Mouse (Mus musculus): ENCODE data around the gene Stx8. TPM values are rescaled to one million over a fixed set of nuclear protein-coding genes. Genes with fewer than 3 reads are reported as not detected.
A peak's percentile ranks its signal among the peaks of the same experiment; 100 is the strongest.

Gene Stx8
- 15.9 TPM for polyA plus RNA-seq (2012; fragmentation: generic; extraction: Trizol)
- long read RNA-seq, experiment 1, full-length matches to known transcripts: 36 of 50 reads
- long read RNA-seq, experiment 1, partial matches to known transcripts: 9 of 50 reads
- long read RNA-seq, experiment 1, other reads (novel, unspliced or antisense): 5 of 50 reads
- long read RNA-seq, experiment 2, full-length matches to known transcripts: 17 of 19 reads
- long read RNA-seq, experiment 2, partial matches to known transcripts: 1 of 19 reads
- long read RNA-seq, experiment 2, other reads (novel, unspliced or antisense): 1 of 19 reads

DNA sequence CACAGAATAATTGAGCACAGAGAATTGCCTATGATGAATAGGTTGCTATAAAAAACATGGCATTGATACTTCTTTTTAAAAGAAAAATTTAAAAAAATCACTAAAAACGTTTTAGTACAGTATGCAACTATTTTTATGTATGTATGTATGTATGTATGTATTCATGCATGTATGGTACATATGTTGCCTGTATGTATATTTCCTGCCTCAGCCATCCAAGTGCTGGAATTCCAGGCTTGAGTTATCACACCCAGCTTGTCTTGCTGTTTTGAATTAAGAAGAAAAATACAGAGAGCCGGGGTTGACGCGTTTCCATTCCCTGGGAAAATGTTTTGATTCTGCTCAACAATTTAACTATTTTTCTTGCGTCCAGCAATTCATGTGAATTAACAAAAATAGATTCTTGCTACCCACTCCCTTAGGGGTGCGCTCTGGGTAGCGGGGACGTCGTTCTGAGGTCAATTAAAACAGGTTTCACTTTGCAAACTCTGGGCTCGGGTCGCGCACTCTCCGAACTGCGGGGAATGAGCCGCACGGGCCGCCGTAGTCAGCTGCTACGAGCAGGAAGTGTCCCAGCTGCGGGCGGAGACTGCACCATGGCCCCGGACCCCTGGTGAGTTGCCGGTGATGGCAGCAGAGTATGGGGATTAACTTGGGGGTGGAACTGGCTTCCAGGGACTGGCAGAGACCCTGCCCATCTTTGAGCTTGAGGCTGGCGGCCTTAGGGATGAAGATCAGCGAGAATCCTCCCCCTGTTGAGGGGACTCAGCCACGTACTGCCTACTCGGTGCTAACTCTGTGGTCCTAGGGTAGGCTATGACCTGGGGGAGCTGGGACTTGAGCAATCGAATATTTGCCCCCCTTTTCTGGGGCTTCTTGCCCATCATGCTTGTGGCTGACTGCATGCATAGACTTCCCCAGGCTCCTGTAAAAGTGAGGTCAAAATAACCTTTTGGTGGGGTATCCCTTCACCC is at the start of gene Stx8:
TSS of gene Stx8 (plus strand) at position 289 of the 974 bp plus-strand sequence.
- H3K79me3 ChIP-seq (ENCODE audit: low read depth): no peaks in the 10 kb centered on the region
- H3ac ChIP-seq (ENCODE audit: control insufficient read depth, insufficient read length, low read depth): peak within 1 kb of the TSS; percentile 70
- H3K79me2 ChIP-seq (ENCODE audit: control insufficient read depth, insufficient read depth): peaks cover 17% of the 10 kb centered on the region
- no peaks in the 10 kb centered on the region for H3K36me3 ChIP-seq (ENCODE audit: control insufficient read depth, insufficient read depth)
- H3K4me3 ChIP-seq (ENCODE audit: insufficient read depth, poor library complexity, severe bottlenecking): peak within 1 kb of the TSS; percentile 94
- H3K27me3 ChIP-seq (ENCODE audit: control insufficient read depth, insufficient read depth, insufficient read length): no peaks in the 10 kb centered on the region
- peak; percentile 17 for TF ChIP-seq MYOD1 (IDR thresholded peaks at IDR 0.05; ENCODE audit: control insufficient read depth, insufficient read length, low read depth)
- peak; percentile 35 for TF ChIP-seq USF1 (IDR thresholded peaks at IDR 0.05; ENCODE audit: low read depth)
- TF ChIP-seq CEBPB (IDR thresholded peaks at IDR 0.05; ENCODE audit: low read depth): no peak
- no peak for TF ChIP-seq FOSL1 (IDR thresholded peaks at IDR 0.05; ENCODE audit: insufficient read depth, low read length, poor library complexity, severe bottlenecking)
- TF ChIP-seq CTCF (IDR thresholded peaks at IDR 0.05; ENCODE audit: control insufficient read depth, insufficient read depth, insufficient read length): no peak

DNA sequence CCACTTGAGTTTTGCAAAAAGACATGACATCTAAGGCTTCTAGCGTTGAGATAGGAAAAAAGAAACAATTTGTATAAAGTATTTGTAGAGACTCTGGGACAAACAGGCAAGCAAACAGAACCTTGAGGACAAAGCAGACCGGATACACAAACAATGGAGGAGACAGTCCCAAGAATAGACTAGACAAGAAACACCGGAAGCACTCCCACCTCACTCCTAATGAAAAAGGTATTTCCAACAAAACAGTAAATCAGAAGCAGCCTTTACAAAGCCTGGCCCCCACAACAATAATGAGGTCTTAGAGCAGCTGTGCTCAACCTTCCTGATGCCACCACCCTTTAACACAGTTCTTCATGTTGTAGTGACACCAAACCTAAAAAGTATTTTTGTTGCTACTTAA is 48.9 kb upstream of the Stx8 start:
- H3K79me2 ChIP-seq (ENCODE audit: control insufficient read depth, insufficient read depth): peaks cover 9% of the 10 kb centered on the region
- H3K4me3 ChIP-seq (ENCODE audit: insufficient read depth, poor library complexity, severe bottlenecking): no peak overlapping the region

DNA sequence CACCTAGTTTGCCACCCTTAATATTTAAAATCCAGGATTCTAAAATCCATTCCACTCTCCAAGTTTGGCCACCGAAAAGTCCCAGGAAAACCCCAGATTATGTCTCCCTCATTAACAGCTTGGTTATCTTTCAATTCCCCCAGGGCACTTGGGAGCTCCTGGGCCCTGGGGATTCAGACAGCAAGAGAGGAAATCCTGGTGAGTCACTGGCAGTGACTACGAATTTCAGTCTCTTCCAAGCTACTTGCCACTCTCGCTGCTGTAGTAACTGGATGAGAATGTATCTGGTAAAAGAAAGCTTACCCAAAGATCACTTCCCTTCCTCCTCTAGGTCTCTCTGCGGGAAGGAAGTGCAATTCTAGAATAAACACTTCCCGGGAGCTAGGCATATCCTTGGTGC is 46.4 kb upstream of the Stx8 start:
- H3ac ChIP-seq (ENCODE audit: control insufficient read depth, insufficient read length, low read depth): no peak overlapping the region
- no peak overlapping the region for H3K4me3 ChIP-seq (ENCODE audit: insufficient read depth, poor library complexity, severe bottlenecking)
- no peaks in the 10 kb centered on the region for H3K27me3 ChIP-seq (ENCODE audit: control insufficient read depth, insufficient read depth, insufficient read length)
- no peaks in the 10 kb centered on the region for H3K36me3 ChIP-seq (ENCODE audit: control insufficient read depth, insufficient read depth)
- peaks cover 9% of the 10 kb centered on the region for H3K79me2 ChIP-seq (ENCODE audit: control insufficient read depth, insufficient read depth)
- peak; percentile 72 for TF ChIP-seq FOSL1 (IDR thresholded peaks at IDR 0.05; ENCODE audit: insufficient read depth, low read length, poor library complexity, severe bottlenecking)
- TF ChIP-seq USF1 (IDR thresholded peaks at IDR 0.05; ENCODE audit: low read depth): no peak
- TF ChIP-seq CEBPB (IDR thresholded peaks at IDR 0.05; ENCODE audit: low read depth): no peak
- peak; percentile 34 for TF ChIP-seq MYOD1 (IDR thresholded peaks at IDR 0.05; ENCODE audit: control insufficient read depth, insufficient read length, low read depth)
- no peaks in the 10 kb centered on the region for H3K79me3 ChIP-seq (ENCODE audit: low read depth)

More for the DNA sequence above, 48.9 kb upstream of the Stx8 start:
- Histone ChIP-seq H3ac (ENCODE audit: control insufficient read depth, insufficient read length, low read depth) (no peak overlapping the region), H3K27me3 (ENCODE audit: control insufficient read depth, insufficient read depth, insufficient read length) (no peaks in the 10 kb centered on the region), H3K36me3 (ENCODE audit: control insufficient read depth, insufficient read depth) (no peaks in the 10 kb centered on the region), H3K79me3 (ENCODE audit: low read depth) (no peaks in the 10 kb centered on the region)
- TF ChIP-seq CTCF (IDR thresholded peaks at IDR 0.05; ENCODE audit: control insufficient read depth, insufficient read depth, insufficient read length): no peak

DNA sequence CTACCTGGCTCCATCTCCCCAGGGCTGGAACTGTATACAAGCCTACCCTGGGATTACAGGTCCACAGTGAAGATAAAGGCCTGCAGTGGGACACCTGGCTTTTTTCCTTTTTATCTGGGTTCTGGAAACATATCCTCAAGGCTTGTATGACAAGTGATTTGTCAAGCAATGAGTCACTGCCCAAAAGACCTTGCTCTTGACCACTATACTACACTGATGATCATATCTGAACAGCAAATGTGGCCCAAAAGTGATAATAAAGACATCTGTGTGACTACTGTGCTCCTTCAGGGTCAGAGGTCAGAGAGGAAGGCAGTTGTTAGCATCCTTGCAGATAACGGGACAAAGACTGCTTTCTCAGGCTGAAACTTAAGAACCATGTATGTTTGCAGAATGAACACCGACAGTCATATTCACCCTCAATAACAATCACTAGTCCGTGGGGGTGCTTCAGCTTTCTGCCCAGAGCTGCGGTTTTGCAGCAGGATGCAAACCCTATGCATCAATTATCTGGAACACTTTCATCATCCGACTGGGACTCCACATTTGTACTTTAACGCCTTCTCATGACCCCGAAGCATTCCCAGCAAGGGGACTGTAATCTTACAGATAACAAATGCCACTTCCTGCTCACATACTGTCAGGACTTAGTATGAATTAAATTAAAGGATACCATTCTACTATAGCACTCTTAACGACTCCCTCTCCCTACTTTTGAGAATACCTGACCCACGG is 45.6 kb upstream of the Stx8 start:
- no peaks in the 10 kb centered on the region for H3K27me3 ChIP-seq (ENCODE audit: control insufficient read depth, insufficient read depth, insufficient read length)
- H3K4me3 ChIP-seq (ENCODE audit: insufficient read depth, poor library complexity, severe bottlenecking): peak overlapping the region; percentile 48
- H3ac ChIP-seq (ENCODE audit: control insufficient read depth, insufficient read length, low read depth): peak overlapping the region; percentile 23
- no peaks in the 10 kb centered on the region for H3K79me3 ChIP-seq (ENCODE audit: low read depth)
- no peaks in the 10 kb centered on the region for H3K36me3 ChIP-seq (ENCODE audit: control insufficient read depth, insufficient read depth)
- TF ChIP-seq CTCF (IDR thresholded peaks at IDR 0.05; ENCODE audit: control insufficient read depth, insufficient read depth, insufficient read length) (no peak), USF1 (IDR thresholded peaks at IDR 0.05; ENCODE audit: low read depth) (no peak), CEBPB (IDR thresholded peaks at IDR 0.05; ENCODE audit: low read depth) (peak; percentile 62), MAX (IDR thresholded peaks at IDR 0.05) (peak; percentile 35), FOSL1 (IDR thresholded peaks at IDR 0.05; ENCODE audit: insufficient read depth, low read length, poor library complexity, severe bottlenecking) (peak; percentile 87), MYOG (IDR thresholded peaks at IDR 0.05; ENCODE audit: control insufficient read depth, extremely low read depth, insufficient read length) (no peak), MYOD1 (IDR thresholded peaks at IDR 0.05; ENCODE audit: control insufficient read depth, insufficient read length, low read depth) (peak; percentile 66)
- peaks cover 9% of the 10 kb centered on the region for H3K79me2 ChIP-seq (ENCODE audit: control insufficient read depth, insufficient read depth)

DNA sequence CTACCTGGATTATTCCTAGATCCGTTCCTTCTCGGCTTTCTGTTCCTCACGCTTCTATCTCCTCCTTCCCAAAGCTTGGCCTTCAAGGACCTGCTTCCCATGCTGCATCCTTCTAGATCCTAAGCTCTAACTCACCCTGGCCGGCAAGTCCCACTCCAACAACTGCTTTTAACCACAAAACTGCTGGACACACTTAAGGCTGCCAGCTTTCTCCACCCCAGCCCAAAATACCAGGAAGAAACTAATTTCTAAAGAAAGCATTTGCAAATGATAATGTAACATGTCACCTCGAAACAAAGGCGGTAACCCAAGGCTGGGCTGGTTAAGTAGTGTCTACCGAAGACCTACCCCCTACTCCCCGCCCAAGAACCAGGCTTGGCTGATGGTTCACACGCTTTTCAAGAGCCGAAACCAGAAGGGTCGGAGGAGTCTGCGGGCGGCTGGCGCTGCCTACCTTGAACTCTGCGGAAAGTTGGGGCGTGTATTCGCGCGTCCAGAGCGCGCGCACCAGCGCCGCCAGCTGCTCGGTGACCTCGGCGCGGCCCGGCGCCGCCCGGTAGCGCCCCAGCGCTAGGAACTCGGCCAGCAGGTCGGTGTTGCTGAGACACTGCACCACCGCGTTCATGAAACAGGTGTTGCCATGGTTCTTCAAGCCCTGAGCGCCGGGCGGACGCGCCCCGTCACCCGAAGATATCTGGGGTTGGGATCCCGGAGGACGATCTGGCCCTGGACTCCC is 44.7 kb upstream of the Stx8 start:
- Histone ChIP-seq H3K4me3 (ENCODE audit: insufficient read depth, poor library complexity, severe bottlenecking) (peak overlapping the region; percentile 48), H3K27me3 (ENCODE audit: control insufficient read depth, insufficient read depth, insufficient read length) (no peaks in the 10 kb centered on the region), H3K79me2 (ENCODE audit: control insufficient read depth, insufficient read depth) (peaks cover 9% of the 10 kb centered on the region), H3K79me3 (ENCODE audit: low read depth) (no peaks in the 10 kb centered on the region), H3ac (ENCODE audit: control insufficient read depth, insufficient read length, low read depth) (peak overlapping the region; percentile 72), H3K36me3 (ENCODE audit: control insufficient read depth, insufficient read depth) (no peaks in the 10 kb centered on the region)
- peak; percentile 71 for TF ChIP-seq CTCF (IDR thresholded peaks at IDR 0.05; ENCODE audit: control insufficient read depth, insufficient read depth, insufficient read length)
- no peak for TF ChIP-seq CEBPB (IDR thresholded peaks at IDR 0.05; ENCODE audit: low read depth)
- TF ChIP-seq MYOD1 (IDR thresholded peaks at IDR 0.05; ENCODE audit: control insufficient read depth, insufficient read length, low read depth): peak; percentile 38
- TF ChIP-seq FOSL1 (IDR thresholded peaks at IDR 0.05; ENCODE audit: insufficient read depth, low read length, poor library complexity, severe bottlenecking): no peak
- TF ChIP-seq MYOG (IDR thresholded peaks at IDR 0.05; ENCODE audit: control insufficient read depth, extremely low read depth, insufficient read length): no peak
- TF ChIP-seq USF1 (IDR thresholded peaks at IDR 0.05; ENCODE audit: low read depth): no peak
- no peak for TF ChIP-seq MAX (IDR thresholded peaks at IDR 0.05)
